Mouse (Mus musculus) heart, embryonic 15.5 days (tissue): ENCODE results near the gene Tmem59l. TPM values are rescaled to one million over a fixed set of nuclear protein-coding genes. Genes with fewer than 3 reads are reported as not detected.
A peak's percentile ranks its signal among the peaks of the same experiment; 100 is the strongest.

Source experiments
- ATAC-seq: fragments of 200-750 bp; cut with Nextera tagmentation; replicated peaks from 2 replicates; pipeline ENCODE4 v1.8.0; 2017; ENCODE audit warnings: low read depth, moderate TSS enrichment; ENCODE audit not compliant: insufficient number of reproducible peaks, insufficient read depth, low FRiP score
- H3K27ac ChIP-seq: fragments of 300-500 bp; sonication (generic); 2 replicates; pipeline ENCODE4 v1.5.1; 2015; ENCODE audit warnings: mild to moderate bottlenecking, inconsistent platforms
- H3K27me3 ChIP-seq: fragments of 300-500 bp; sonication (generic); 2 replicates; pipeline ENCODE4 v1.6.1; 2015; ENCODE audit warnings: inconsistent platforms
- H3K36me3 ChIP-seq: fragments of 300-500 bp; sonication (generic); 2 replicates; pipeline ENCODE4 v1.6.1; 2015; ENCODE audit warnings: mild to moderate bottlenecking, inconsistent platforms
- H3K4me1 ChIP-seq: fragments of 300-500 bp; sonication (generic); replicated peaks from 2 replicates; pipeline ENCODE4 v1.6.1; 2015; ENCODE audit warnings: inconsistent platforms
- H3K4me2 ChIP-seq: fragments of 300-500 bp; sonication (generic); 2 replicates; pipeline ENCODE4 v1.6.1; 2015; ENCODE audit warnings: inconsistent platforms, mild to moderate bottlenecking, moderate library complexity
- H3K4me3 ChIP-seq: fragments of 300-500 bp; sonication (generic); 2 replicates; pipeline ENCODE4 v1.5.1; 2015; ENCODE audit warnings: mild to moderate bottlenecking, inconsistent platforms
- H3K9ac ChIP-seq: fragments of 300-500 bp; sonication (generic); 2 replicates; pipeline ENCODE4 v1.6.1; 2015; ENCODE audit warnings: mild to moderate bottlenecking, inconsistent platforms
- H3K9me3 ChIP-seq: fragments of 300-500 bp; sonication (generic); replicated peaks from 2 replicates; pipeline ENCODE4 v1.6.1; 2016; ENCODE audit warnings: inconsistent platforms
- WGBS: fragments of 180-500 bp; shearing (Covaris S2); methylation state at CpG from one replicate; pipeline ENCODE4 v1.1.7; 2015; ENCODE audit warnings: mixed read lengths; 5-methylcytosine and 5-hydroxymethylcytosine counted together
- polyA plus RNA-seq: library from polyadenylated mRNA; unstranded; fragments of >200 nt; fragmentation: Nextera tagmentation; extraction: Ambion mirVana; gene quantifications from 2 replicates; pipeline ENCODE4 v1.2.1, GENCODE M21; 2015

Gene Tmem59l
- polyA plus RNA-seq, 1 experiment from 2014 or later: 0.24 TPM

DNA sequence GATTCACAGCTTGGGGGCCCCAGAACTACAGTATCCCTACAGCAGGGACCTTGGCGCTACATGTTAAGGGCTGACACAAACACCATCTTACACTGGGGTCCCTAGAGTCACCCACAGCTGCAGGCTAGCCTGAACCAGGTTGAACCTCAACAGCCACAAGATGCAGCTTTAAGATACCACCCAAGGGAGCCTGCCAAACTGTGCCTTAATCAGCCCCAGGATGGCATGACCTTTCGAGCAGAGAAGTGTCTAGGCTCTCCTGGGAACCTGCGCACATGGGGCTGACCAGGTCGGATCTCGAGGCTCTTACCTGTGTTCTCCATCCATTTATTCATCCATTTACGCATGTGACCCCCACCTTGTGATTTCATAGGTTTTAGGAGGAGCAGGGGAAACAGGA lies 29.3 kb downstream of the Tmem59l start:
- H3K27ac ChIP-seq: no peak overlapping the region
- peaks cover 44% of the 10 kb centered on the region for H3K4me1 ChIP-seq
- no peak overlapping the region for H3K9ac ChIP-seq
- H3K4me2 ChIP-seq: no peak overlapping the region
- no peak overlapping the region for H3K4me3 ChIP-seq
- no peaks in the 10 kb centered on the region for H3K36me3 ChIP-seq
- 90% methylated on average over 6 of the region's 6 CpGs for WGBS
- H3K9me3 ChIP-seq: no peaks in the 10 kb centered on the region
- no peak for ATAC-seq
- no peaks in the 10 kb centered on the region for H3K27me3 ChIP-seq

DNA sequence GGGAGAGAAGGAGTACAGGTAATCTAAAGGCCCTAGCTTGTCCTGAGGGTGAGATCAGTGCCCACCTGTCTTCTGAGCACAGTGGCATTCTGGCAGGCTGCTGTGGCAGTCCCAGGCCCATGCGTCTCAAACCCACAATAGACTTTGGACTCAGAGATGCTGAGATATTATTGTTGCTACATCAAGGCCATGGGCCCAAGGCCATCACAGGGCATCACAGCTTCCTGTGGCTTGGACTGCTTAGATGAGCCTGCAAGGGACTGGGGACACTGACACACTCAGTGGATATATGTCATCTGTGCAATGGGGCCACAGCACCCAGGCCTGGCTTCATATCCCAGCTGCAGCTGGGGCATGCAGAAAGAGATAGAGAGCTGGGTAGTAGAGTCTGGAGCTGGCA lies 30.2 kb downstream of the Tmem59l start:
- Histone ChIP-seq H3K9ac (no peak overlapping the region), H3K4me2 (no peak overlapping the region), H3K27ac (no peak overlapping the region), H3K9me3 (no peaks in the 10 kb centered on the region), H3K4me1 (peaks cover 51% of the 10 kb centered on the region), H3K36me3 (0 out of 2 replicates have a peak, but pooled peaks cover 6% of the 10 kb centered on the region), H3K4me3 (no peak overlapping the region), H3K27me3 (no peaks in the 10 kb centered on the region)
- WGBS: 86% methylated on average over 1 of the region's 1 CpGs
- no peak for ATAC-seq

DNA sequence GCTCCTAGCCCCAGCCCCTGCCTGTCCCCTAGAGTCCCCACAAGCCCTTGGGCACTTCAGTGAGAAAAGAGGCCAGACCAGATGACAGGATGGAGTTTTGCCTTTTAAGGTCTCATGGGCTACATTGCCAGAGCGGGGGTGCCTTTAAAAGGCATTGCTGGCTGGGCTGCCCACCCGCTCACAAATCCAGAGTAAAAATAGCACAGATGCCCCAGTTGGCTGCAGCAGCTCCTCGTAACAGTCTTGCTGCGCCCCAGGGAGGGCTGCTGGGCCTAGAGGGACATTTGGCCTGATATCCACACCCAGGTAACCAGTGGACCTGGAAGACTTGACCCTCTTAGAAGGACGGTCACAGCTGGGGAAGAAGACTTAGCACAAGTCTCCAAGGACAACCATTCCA lies 33.3 kb downstream of the Tmem59l start:
- Histone ChIP-seq H3K4me1 (peaks cover 30% of the 10 kb centered on the region), H3K9me3 (no peaks in the 10 kb centered on the region), H3K36me3 (0 out of 2 replicates have a peak, but pooled peaks cover 8% of the 10 kb centered on the region), H3K4me2 (no peak overlapping the region), H3K27ac (peak overlapping the region; percentile 65), H3K27me3 (no peaks in the 10 kb centered on the region; the same call in 1 of the 2 replicates), H3K9ac (no peak overlapping the region), H3K4me3 (no peak overlapping the region)
- WGBS: 48% methylated on average over 5 of the region's 5 CpGs
- ATAC-seq: 0 out of 2 replicates have a peak, but pooled peaks have one; percentile 33

DNA sequence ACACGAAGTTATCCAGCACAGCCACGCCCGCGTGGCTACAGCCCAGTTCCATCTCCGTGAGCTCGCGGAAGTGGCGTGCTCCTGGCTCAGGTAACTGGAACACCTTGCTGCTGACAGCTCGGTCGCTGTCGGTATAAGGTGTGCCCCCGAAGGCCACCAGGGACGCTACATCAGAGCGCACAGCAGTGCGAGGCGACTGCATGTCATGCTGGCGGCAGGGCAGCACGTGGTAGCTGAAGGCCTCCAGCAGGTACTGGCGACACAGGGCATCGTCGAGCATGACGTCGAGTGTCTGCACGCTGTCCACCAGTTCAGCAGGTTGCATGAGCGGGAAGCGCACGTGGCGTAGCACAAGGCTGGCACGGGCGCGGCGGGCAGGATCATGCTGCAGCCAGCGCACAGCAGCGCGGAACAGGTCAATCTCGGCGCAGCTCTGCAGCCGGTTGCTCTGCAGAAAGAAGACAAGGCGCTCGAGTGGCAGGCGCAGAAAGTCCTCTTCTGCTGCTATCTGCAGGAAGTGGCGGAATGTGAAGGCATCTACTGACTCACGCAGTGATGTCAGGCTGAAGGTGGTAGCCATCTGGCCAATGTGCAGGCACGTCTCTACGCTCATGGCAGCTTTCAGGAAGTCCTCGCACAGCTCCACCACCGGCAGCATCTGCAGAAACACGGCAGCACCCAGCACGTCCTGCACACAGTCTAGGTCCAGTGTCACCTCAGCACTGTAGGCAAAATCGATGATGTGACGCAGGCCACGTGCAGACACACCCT lies 34.8 kb downstream of the Tmem59l start:
- H3K36me3 ChIP-seq: 0 out of 2 replicates have a peak, but pooled peaks cover 8% of the 10 kb centered on the region
- no peak for ATAC-seq
- H3K9ac ChIP-seq: no peak overlapping the region
- no peak overlapping the region for H3K4me3 ChIP-seq
- no peak overlapping the region for H3K27ac ChIP-seq
- WGBS: 53% methylated on average over 52 of the region's 52 CpGs
- H3K4me1 ChIP-seq: peaks cover 45% of the 10 kb centered on the region
- 0 out of 2 replicates have a peak overlapping the region, but pooled peaks have one; percentile 4 for H3K4me2 ChIP-seq
- no peaks in the 10 kb centered on the region; the same call in 1 of the 2 replicates for H3K27me3 ChIP-seq
- H3K9me3 ChIP-seq: no peaks in the 10 kb centered on the region

DNA sequence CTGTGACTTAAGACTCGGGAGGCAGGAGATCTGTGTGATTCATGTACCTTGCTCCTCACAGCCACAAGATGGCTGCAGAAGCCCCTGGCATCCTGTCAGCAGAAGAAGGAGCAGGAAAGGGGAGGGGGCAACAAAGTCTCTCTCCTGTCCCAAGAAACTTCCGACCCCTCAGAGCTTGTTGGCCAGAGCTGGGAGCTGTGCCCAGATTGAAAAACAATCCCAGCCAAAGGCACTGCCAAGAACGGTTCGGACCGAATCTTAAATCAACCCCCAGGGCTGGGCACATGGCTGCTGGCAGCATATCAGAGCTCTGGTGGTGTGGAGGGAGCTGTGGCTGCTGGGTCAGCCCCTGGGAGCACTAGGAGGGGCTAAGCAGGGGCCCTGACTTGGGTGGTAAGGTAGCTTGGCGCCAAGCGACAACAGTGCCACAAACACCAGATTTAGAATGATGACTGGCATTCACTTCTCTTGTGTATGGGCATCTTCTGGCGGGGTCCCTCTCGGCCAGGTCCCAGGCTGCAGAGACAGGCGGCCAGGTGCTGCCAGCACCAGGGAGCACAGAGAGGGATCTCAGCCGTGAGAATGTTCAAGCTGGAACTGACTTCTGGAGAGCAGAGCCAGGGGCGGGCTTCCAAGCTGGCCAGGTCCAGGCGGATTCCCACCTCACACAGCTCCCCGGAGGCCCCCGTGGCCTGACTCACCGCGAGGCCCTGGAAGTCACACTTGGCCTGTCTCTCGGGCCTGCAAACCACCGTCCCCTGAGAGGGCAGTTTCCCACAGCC lies 39.3 kb downstream of the Tmem59l start:
- Histone ChIP-seq H3K4me1 (peaks cover 25% of the 10 kb centered on the region), H3K27ac (peak overlapping the region; percentile 29; the same call in 1 of the 2 replicates), H3K9ac (no peak overlapping the region), H3K27me3 (no peaks in the 10 kb centered on the region; the same call in 1 of the 2 replicates), H3K36me3 (0 out of 2 replicates have a peak, but pooled peaks cover 8% of the 10 kb centered on the region), H3K4me2 (no peak overlapping the region), H3K4me3 (no peak overlapping the region), H3K9me3 (no peaks in the 10 kb centered on the region)
- WGBS: 51% methylated on average over 19 of the region's 19 CpGs
- ATAC-seq: peak; percentile 31; the same call in 1 of the 2 replicates

DNA sequence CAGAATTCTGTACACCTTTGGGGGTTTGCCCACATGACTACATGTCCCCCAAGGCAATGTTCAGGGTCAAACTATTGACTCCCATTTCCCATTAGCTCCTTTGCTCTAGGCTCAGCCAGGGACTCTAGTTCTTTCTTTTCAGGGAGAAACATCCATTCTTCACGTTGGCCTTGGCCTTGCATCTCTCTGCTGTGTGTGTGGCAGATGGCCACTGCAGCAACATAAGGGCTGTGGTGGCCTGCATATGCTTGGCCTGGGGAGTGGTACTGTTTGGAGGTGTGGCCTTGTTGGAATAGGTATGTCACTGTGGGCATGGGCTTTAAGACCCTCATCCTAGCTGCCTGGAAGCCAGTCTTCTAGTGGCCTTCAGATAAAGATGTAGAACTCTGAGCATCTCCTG lies 41.2 kb downstream of the Tmem59l start:
- no peak overlapping the region for H3K4me3 ChIP-seq
- H3K36me3 ChIP-seq: no peaks in the 10 kb centered on the region
- no peak for ATAC-seq
- WGBS: 72% methylated on average over 1 of the region's 1 CpGs
- H3K9ac ChIP-seq: no peak overlapping the region
- H3K27me3 ChIP-seq: no peaks in the 10 kb centered on the region
- H3K9me3 ChIP-seq: no peaks in the 10 kb centered on the region
- no peak overlapping the region for H3K4me2 ChIP-seq
- no peak overlapping the region for H3K27ac ChIP-seq
- peaks cover 15% of the 10 kb centered on the region for H3K4me1 ChIP-seq

DNA sequence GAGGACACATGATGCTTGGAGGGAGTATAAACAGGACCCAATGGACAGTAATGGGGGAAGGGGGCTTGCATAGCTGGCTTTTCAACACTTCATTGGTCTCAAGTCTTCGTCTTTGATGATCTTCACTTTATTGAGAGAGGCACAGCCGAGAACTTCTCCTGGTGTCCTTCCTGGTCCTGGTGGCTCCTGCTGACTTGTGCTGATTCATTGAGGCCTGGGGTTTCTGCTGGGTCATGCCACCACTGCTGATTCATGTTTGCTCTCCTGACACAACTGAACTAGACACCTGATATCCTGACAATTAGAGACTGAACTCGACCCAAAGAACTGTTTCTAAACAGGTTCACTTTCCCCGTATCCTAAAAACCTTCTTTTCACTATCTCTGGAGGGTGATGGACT lies 43.8 kb downstream of the Tmem59l start:
- Histone ChIP-seq H3K27ac (no peak overlapping the region), H3K4me2 (no peak overlapping the region), H3K4me3 (no peak overlapping the region), H3K36me3 (no peaks in the 10 kb centered on the region), H3K27me3 (no peaks in the 10 kb centered on the region), H3K9me3 (no peaks in the 10 kb centered on the region), H3K4me1 (peaks cover 23% of the 10 kb centered on the region), H3K9ac (no peak overlapping the region)
- ATAC-seq: no peak
- 70% methylated on average over 4 of the region's 4 CpGs for WGBS

DNA sequence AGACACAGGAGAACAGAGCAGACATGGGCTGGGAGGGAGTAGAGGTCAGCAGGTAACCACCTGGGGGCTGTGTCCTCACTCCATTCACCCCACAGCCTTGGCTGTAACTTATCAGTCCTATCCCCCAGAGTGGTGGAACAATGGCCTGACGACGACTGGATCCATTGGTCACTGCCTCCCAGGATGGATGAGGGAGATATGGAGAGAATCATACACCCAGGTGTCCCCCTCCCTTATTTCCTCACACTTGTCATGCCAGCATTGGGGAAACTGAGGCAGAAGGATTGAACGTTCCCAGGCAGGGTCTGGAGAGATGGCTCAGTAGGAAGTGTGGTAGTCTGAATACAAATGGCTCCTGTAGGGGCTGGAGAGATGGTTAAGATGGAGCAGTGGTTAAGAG lies 45.6 kb downstream of the Tmem59l start:
- H3K27ac ChIP-seq: no peak overlapping the region
- no peak for ATAC-seq
- no peaks in the 10 kb centered on the region for H3K9me3 ChIP-seq
- H3K4me2 ChIP-seq: no peak overlapping the region
- H3K36me3 ChIP-seq: no peaks in the 10 kb centered on the region
- no peaks in the 10 kb centered on the region for H3K27me3 ChIP-seq
- WGBS: 64% methylated on average over 3 of the region's 3 CpGs
- no peak overlapping the region for H3K4me3 ChIP-seq
- H3K4me1 ChIP-seq: peaks cover 15% of the 10 kb centered on the region
- no peak overlapping the region for H3K9ac ChIP-seq

DNA sequence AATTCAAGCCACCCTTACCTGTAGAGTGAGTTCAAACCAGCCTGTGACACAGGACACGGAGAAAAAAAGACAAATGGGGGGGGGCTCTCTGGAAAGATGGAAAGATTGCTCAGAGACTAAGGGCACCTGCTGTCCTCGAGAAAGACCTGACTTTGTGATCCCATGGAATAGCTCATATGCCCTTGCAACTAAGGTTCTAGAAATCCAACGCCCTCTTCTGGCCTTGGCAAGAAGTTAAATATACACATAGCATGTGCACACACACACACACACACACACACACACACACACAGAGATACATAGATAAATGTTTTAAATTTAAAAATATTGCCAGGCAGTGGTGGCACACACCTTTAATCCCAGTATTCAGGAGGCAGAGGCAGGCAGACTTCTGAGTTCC lies 46.9 kb downstream of the Tmem59l start:
- WGBS: 43% methylated on average over 3 of the region's 3 CpGs
- no peak overlapping the region for H3K27ac ChIP-seq
- no peak for ATAC-seq
- H3K9ac ChIP-seq: no peak overlapping the region
- H3K36me3 ChIP-seq: no peaks in the 10 kb centered on the region
- peak overlapping the region; percentile 74; the same call in 1 of the 2 replicates for H3K4me3 ChIP-seq
- H3K4me2 ChIP-seq: peak overlapping the region; percentile 91
- no peaks in the 10 kb centered on the region for H3K9me3 ChIP-seq
- H3K27me3 ChIP-seq: no peaks in the 10 kb centered on the region
- H3K4me1 ChIP-seq: peaks cover 15% of the 10 kb centered on the region

DNA sequence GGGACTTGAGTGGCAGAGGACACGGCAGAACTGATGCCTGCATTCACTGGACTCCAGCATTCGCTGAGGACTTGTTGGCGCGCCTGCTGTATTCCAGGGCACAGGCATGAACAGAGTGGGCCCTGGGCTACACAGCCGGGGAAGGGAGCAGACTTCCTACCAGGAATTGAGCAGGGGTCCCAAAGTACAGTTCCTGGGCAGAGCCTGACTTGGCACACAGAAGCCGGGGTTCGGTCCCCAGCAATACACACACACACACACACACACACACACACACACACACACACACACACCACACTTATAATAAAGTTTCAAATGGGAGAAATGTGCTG lies 47.3 kb downstream of the Tmem59l start:
- H3K27ac ChIP-seq: peak overlapping the region; percentile 77
- H3K4me3 ChIP-seq: peak overlapping the region; percentile 74
- no peaks in the 10 kb centered on the region for H3K27me3 ChIP-seq
- no peak for ATAC-seq
- peak overlapping the region; percentile 91 for H3K4me2 ChIP-seq
- WGBS: 0% methylated on average over 7 of the region's 7 CpGs
- no peaks in the 10 kb centered on the region for H3K36me3 ChIP-seq
- no peaks in the 10 kb centered on the region for H3K9me3 ChIP-seq
- peaks cover 15% of the 10 kb centered on the region for H3K4me1 ChIP-seq
- peak overlapping the region; percentile 70 for H3K9ac ChIP-seq

DNA sequence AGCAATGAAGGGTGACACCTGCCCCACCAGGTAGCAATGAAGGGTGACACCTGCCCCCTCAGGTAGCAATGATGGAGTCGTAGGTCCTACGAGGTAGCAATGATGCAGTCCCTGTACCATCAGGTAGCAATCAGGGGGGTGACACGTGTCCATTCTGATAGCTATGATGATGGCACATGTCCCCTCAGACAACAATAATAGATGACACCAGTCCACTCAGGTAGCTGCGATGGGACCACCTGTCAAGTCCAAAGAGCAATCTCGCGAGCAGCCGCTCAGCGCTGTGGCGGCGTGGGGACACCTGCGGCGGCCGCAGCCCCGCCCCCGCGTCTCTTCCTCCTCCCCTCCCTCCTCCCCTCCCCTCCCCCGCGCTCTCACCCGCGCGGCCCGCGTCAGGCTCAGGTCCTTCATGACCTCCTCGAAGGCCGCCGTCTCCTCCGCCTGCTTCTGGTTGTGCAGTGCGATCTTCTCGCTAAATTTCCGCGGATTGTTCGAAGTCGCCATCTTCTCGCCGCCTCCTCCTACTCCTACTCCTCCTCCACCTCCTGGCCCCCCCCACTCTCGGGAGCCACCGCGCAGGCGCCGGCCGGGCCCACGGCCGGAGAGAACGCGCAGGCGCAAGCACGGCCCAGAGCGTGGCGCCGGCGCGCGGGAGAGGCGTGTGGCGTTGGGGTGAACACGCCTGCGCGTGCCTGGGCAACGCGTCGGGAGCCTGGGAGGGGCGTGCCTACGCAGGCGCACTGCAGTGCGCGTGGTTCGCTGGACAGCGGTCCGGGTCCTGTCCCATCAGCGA lies 47.9 kb downstream of the Tmem59l start, which contains the start of gene Crtc1:
Gene Crtc1 (minus strand): TSS at position 525 of the 793 bp plus-strand sequence.
- ATAC-seq: peak; percentile 99
- Histone ChIP-seq H3K4me2 (peak within 1 kb of the TSS; percentile 91), H3K27me3 (no peaks in the 10 kb centered on the region), H3K27ac (peak within 1 kb of the TSS; percentile 77), H3K36me3 (no peaks in the 10 kb centered on the region), H3K4me3 (peak within 1 kb of the TSS; percentile 74), H3K4me1 (peaks cover 15% of the 10 kb centered on the region), H3K9ac (peak within 1 kb of the TSS; percentile 70), H3K9me3 (no peaks in the 10 kb centered on the region)
- WGBS: under 1% methylated on average over 70 of the region's 70 CpGs
